Comparison of ENCODE assay signal across 22 mouse cellular contexts in the genomic region with DNA sequence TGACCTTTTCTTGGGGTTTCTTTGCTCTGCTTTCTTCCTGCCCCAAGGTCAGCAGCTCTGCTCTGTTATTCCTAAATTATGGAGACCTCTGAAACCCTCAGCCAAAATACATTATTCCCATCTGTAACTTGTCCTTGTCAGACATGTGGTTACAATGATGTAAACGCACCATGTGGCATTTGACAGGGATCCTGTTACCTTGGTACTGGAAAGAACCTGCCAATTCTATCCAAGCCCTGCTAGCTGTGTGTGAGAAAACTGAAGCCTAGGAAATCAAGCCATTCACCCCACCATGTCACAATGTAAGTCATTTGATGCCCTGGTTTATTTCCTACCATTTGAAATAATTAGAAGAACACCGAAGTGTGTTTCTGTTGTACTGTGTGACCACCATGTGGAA. TPM values are rescaled to one million over a fixed set of nuclear protein-coding genes. Genes with fewer than 3 reads are reported as not detected.
DNase-seq lines count a peak whose midpoint lies in the region; ATAC-seq lines count a peak whose summit lies in the region.
"Had no signal": no experiment of that assay in that cellular context is flagged by ENCODE, and none has a peak within 500 bp of the region (broad histone marks: within the 10 kb centered on the region; RNA-seq: fewer than 3 reads in every experiment).

No protein-coding gene starts in this region.

- no peaks in the 10 kb centered on the region for H3K9me3 ChIP-seq in embryonic facial prominence, embryonic 11.5 days (replicated peaks; ENCODE audit: control insufficient read depth, low read length)
- no peaks in the 10 kb centered on the region for H3K9me3 ChIP-seq in embryonic facial prominence, embryonic 10.5 days
- no peaks in the 10 kb centered on the region for H3K9me3 ChIP-seq in heart, embryonic 11.5 days (replicated peaks; ENCODE audit: control insufficient read depth, low read length)
- H3K9me3 ChIP-seq in heart, embryonic 10.5 days = no peaks in the 10 kb centered on the region
- H3K9me3 ChIP-seq in midbrain, embryonic 11.5 days (ENCODE audit: control insufficient read depth, low read length) = no peaks in the 10 kb centered on the region
- H3K9me3 ChIP-seq in midbrain, embryonic 13.5 days = no peaks in the 10 kb centered on the region
- H3K9me3 ChIP-seq: G1E had no signal

- 46% methylated on average over 2 of the region's 2 CpGs for WGBS in embryonic facial prominence, embryonic 11.5 days
- 52% methylated on average over 2 of the region's 2 CpGs for WGBS in embryonic facial prominence, embryonic 10.5 days
- WGBS in heart, embryonic 11.5 days (ENCODE audit: insufficient replicate concordance) = 84% methylated on average over 2 of the region's 2 CpGs
- 84% methylated on average over 2 of the region's 2 CpGs for WGBS in heart, embryonic 10.5 days
- WGBS in midbrain, embryonic 11.5 days = 86% methylated on average over 2 of the region's 2 CpGs
- 89% methylated on average over 2 of the region's 2 CpGs for WGBS in midbrain, embryonic 13.5 days

- H3K4me2 ChIP-seq in embryonic facial prominence, embryonic 11.5 days (ENCODE audit: low read depth, low read length) = no peak overlapping the region
- no peak overlapping the region for H3K4me2 ChIP-seq in heart, embryonic 11.5 days
- H3K4me2 ChIP-seq in midbrain, embryonic 11.5 days = no peak overlapping the region
- no peak overlapping the region for H3K4me2 ChIP-seq in midbrain, embryonic 13.5 days (replicated peaks)

- H3K36me3 ChIP-seq in embryonic facial prominence, embryonic 11.5 days (replicated peaks; ENCODE audit: control insufficient read depth, insufficient read depth, low read depth, low read length) = no peaks in the 10 kb centered on the region
- H3K36me3 ChIP-seq in embryonic facial prominence, embryonic 10.5 days (replicated peaks) = no peaks in the 10 kb centered on the region
- no peaks in the 10 kb centered on the region for H3K36me3 ChIP-seq in heart, embryonic 11.5 days (ENCODE audit: control insufficient read depth, insufficient read depth, low read length)
- no peaks in the 10 kb centered on the region for H3K36me3 ChIP-seq in heart, embryonic 10.5 days
- H3K36me3 ChIP-seq in midbrain, embryonic 11.5 days (ENCODE audit: control insufficient read depth, insufficient read depth, low read length) = no peaks in the 10 kb centered on the region
- H3K36me3 ChIP-seq in midbrain, embryonic 13.5 days = no peaks in the 10 kb centered on the region
- H3K36me3 ChIP-seq: G1E had no signal

- no peak overlapping the region for H3K9ac ChIP-seq in embryonic facial prominence, embryonic 11.5 days (replicated peaks; ENCODE audit: low read length)
- H3K9ac ChIP-seq in heart, embryonic 11.5 days (ENCODE audit: low read depth, low read length) = no peak overlapping the region
- H3K9ac ChIP-seq in midbrain, embryonic 11.5 days (ENCODE audit: low read length) = no peak overlapping the region
- no peak overlapping the region for H3K9ac ChIP-seq in midbrain, embryonic 13.5 days (replicated peaks)

- peak; percentile 66 for DNase-seq in embryonic facial prominence, embryonic 11.5 days (ENCODE audit: low spot score)
- no peak for DNase-seq in embryonic facial prominence, embryonic 10.5 days (ENCODE audit: low spot score)
- DNase-seq in heart, adult 11 months = peak; percentile 65
- peak; percentile 24 for DNase-seq in heart, embryonic 10.5 days (ENCODE audit: low spot score)
- no peak for DNase-seq in heart, adult 18-20 months
- peak; percentile 21 for DNase-seq in midbrain, embryonic 11.5 days (ENCODE audit: low spot score, missing footprints)
- DNase-seq: adrenal gland, adult 2 months; adrenal gland, adult 8-10 months; adrenal gland, postnatal 10 days; adrenal gland, postnatal 14 days; adrenal gland, postnatal 25 days; adrenal gland, postnatal 36 days; B cell, adult 2 months; cerebellum, adult 11 months; cerebellum, adult 11-12 months had no signal

- H3K27ac ChIP-seq in embryonic facial prominence, embryonic 11.5 days (replicated peaks; ENCODE audit: low read depth, low read length) = no peak overlapping the region
- H3K27ac ChIP-seq in embryonic facial prominence, embryonic 10.5 days (replicated peaks) = no peak overlapping the region
- no peak overlapping the region for H3K27ac ChIP-seq in heart, embryonic 11.5 days (ENCODE audit: low read depth, low read length)
- no peak overlapping the region for H3K27ac ChIP-seq in heart, embryonic 10.5 days
- no peak overlapping the region for H3K27ac ChIP-seq in midbrain, embryonic 11.5 days (ENCODE audit: low read depth, low read length)
- H3K27ac ChIP-seq in midbrain, embryonic 13.5 days = no peak overlapping the region

- H3K4me1 ChIP-seq in embryonic facial prominence, embryonic 11.5 days (ENCODE audit: control insufficient read depth, insufficient read depth, low read length) = no peaks in the 10 kb centered on the region; the same call in 1 of the 2 replicates
- H3K4me1 ChIP-seq in embryonic facial prominence, embryonic 10.5 days = peaks cover 22% of the 10 kb centered on the region
- H3K4me1 ChIP-seq in heart, embryonic 11.5 days (ENCODE audit: control insufficient read depth, insufficient read depth, low read length) = peaks cover 5% of the 10 kb centered on the region; the same call in 1 of the 2 replicates
- peaks cover 6% of the 10 kb centered on the region for H3K4me1 ChIP-seq in heart, embryonic 10.5 days
- no peaks in the 10 kb centered on the region for H3K4me1 ChIP-seq in midbrain, embryonic 11.5 days (ENCODE audit: control insufficient read depth, insufficient read depth, low read length)
- H3K4me1 ChIP-seq in midbrain, embryonic 13.5 days (replicated peaks) = no peaks in the 10 kb centered on the region

- no peaks in the 10 kb centered on the region for H3K27me3 ChIP-seq in embryonic facial prominence, embryonic 11.5 days (ENCODE audit: control insufficient read depth, insufficient read depth, low read length)
- H3K27me3 ChIP-seq in embryonic facial prominence, embryonic 10.5 days (replicated peaks; ENCODE audit: low read depth, poor library complexity, severe bottlenecking) = no peaks in the 10 kb centered on the region
- no peaks in the 10 kb centered on the region for H3K27me3 ChIP-seq in heart, embryonic 11.5 days (ENCODE audit: control insufficient read depth, insufficient read depth, low read length)
- H3K27me3 ChIP-seq in heart, embryonic 10.5 days (ENCODE audit: insufficient read depth, poor library complexity, severe bottlenecking) = no peaks in the 10 kb centered on the region
- no peaks in the 10 kb centered on the region for H3K27me3 ChIP-seq in midbrain, embryonic 11.5 days (ENCODE audit: control insufficient read depth, insufficient read depth, low read length)
- peaks cover 8% of the 10 kb centered on the region; the same call in 1 of the 2 replicates for H3K27me3 ChIP-seq in midbrain, embryonic 13.5 days
- H3K27me3 ChIP-seq: CH12.LX, Patski had no signal

- ATAC-seq in embryonic facial prominence, embryonic 11.5 days (replicated peaks; ENCODE audit: insufficient number of reproducible peaks, low FRiP score, low TSS enrichment, low read depth) = no peak
- no peak for ATAC-seq in heart, embryonic 11.5 days (replicated peaks; ENCODE audit: insufficient number of reproducible peaks, low FRiP score, low TSS enrichment)
- no peak for ATAC-seq in midbrain, embryonic 11.5 days (ENCODE audit: low FRiP score)
- ATAC-seq in midbrain, embryonic 13.5 days = no peak
- ATAC-seq: activated CD4-positive, CD25-positive, alpha-beta regulatory T cell, adult 4 months; CD4-positive, CD25-positive, alpha-beta regulatory T cell, adult 4 months; Patski had no signal

- H3K4me3 ChIP-seq in embryonic facial prominence, embryonic 11.5 days (ENCODE audit: low read depth, low read length) = no peak overlapping the region
- H3K4me3 ChIP-seq in embryonic facial prominence, embryonic 10.5 days = no peak overlapping the region
- H3K4me3 ChIP-seq in heart, embryonic 11.5 days (ENCODE audit: low read depth, low read length) = no peak overlapping the region
- no peak overlapping the region for H3K4me3 ChIP-seq in heart, embryonic 10.5 days
- no peak overlapping the region for H3K4me3 ChIP-seq in midbrain, embryonic 11.5 days (ENCODE audit: low read depth, low read length)
- no peak overlapping the region for H3K4me3 ChIP-seq in midbrain, embryonic 13.5 days (replicated peaks)

RNA-seq across cellular contexts. Expression of a gene that starts 16.6 kb away (rescaled TPM):
- polyA plus RNA-seq in embryonic facial prominence, embryonic 11.5 days (2014; fragmentation: Nextera tagmentation; extraction: Ambion mirVana) = 71.0 and 71.2 TPM in 2 replicates
- polyA plus RNA-seq in embryonic facial prominence, embryonic 10.5 days (2016; fragmentation: Nextera tagmentation; extraction: Ambion mirVana) = 54.6 and 56.5 TPM in 2 replicates
- 35.4 and 35.6 TPM in 2 replicates for polyA plus RNA-seq in heart, embryonic 11.5 days (2014; fragmentation: Nextera tagmentation; extraction: Ambion mirVana)
- polyA plus RNA-seq in heart, embryonic 10.5 days (2016; fragmentation: Nextera tagmentation; extraction: Ambion mirVana) = 34.9 and 41.0 TPM in 2 replicates
- 10 to 100 TPM; 26.8 to 31.6 TPM for total RNA-seq in heart, adult 18-20 months (2021)
- polyA plus RNA-seq in midbrain, embryonic 11.5 days (2014; fragmentation: Nextera tagmentation; extraction: Ambion mirVana) = 69.0 and 82.0 TPM in 2 replicates
- polyA plus RNA-seq in midbrain, embryonic 13.5 days (2015; fragmentation: Nextera tagmentation; extraction: Ambion mirVana) = 47.3 and 48.9 TPM in 2 replicates

RNA-seq across cellular contexts. Expression of a gene that starts 46.6 kb away (rescaled TPM):
- polyA plus RNA-seq in embryonic facial prominence, embryonic 11.5 days (2014; fragmentation: Nextera tagmentation; extraction: Ambion mirVana) = 0.86 and 1.7 TPM in 2 replicates
- polyA plus RNA-seq in embryonic facial prominence, embryonic 10.5 days (2016; fragmentation: Nextera tagmentation; extraction: Ambion mirVana) = 0.78 and 1.0 TPM in 2 replicates
- 1.5 and 2.1 TPM in 2 replicates for polyA plus RNA-seq in heart, embryonic 11.5 days (2014; fragmentation: Nextera tagmentation; extraction: Ambion mirVana)
- 0.71 and 1.6 TPM in 2 replicates for polyA plus RNA-seq in heart, embryonic 10.5 days (2016; fragmentation: Nextera tagmentation; extraction: Ambion mirVana)
- 1 to 10 TPM; 1.1 to 1.7 TPM for total RNA-seq in heart, adult 18-20 months (2021)
- polyA plus RNA-seq in midbrain, embryonic 11.5 days (2014; fragmentation: Nextera tagmentation; extraction: Ambion mirVana) = 0.49 and 0.57 TPM in 2 replicates
- 0.36 and 0.45 TPM in 2 replicates for polyA plus RNA-seq in midbrain, embryonic 13.5 days (2015; fragmentation: Nextera tagmentation; extraction: Ambion mirVana)

Comparison
In these comparisons a context has a peak if more than half of its experiments do, and no peak if none do; other contexts are left out.
1. DNase-seq: peak in embryonic facial prominence, embryonic 11.5 days (single experiment), heart, adult 11 months (single experiment), heart, embryonic 10.5 days (single experiment) and midbrain, embryonic 11.5 days (single experiment); none in embryonic facial prominence, embryonic 10.5 days (single experiment) and heart, adult 18-20 months (0 of 2).